Mouse (Mus musculus) liver, embryonic 16.5 days (tissue): Measurements from ENCODE around the gene Baiap2l1. TPM values are rescaled to one million over a fixed set of nuclear protein-coding genes. Genes with fewer than 3 reads are reported as not detected.
A peak's percentile ranks its signal among the peaks of the same experiment; 100 is the strongest.

ENCODE experiments used
- ATAC-seq: fragments of 200-750 bp; cut with Nextera tagmentation; 2 replicates; pipeline ENCODE4 v1.8.0; 2017; ENCODE audit warnings: low read depth, mild to moderate bottlenecking, moderate number of reproducible peaks, moderate library complexity
- H3K27ac ChIP-seq: fragments of 300-500 bp; sonication (generic); 2 replicates; pipeline ENCODE4 v1.5.1; 2014; ENCODE audit warnings: mild to moderate bottlenecking, low read length
- H3K27me3 ChIP-seq: fragments of 300-500 bp; sonication (generic); 2 replicates; pipeline ENCODE4 v1.6.1; 2014; ENCODE audit warnings: low read depth, low read length, mixed read lengths; ENCODE audit not compliant: control insufficient read depth, insufficient read depth
- H3K36me3 ChIP-seq: fragments of 300-500 bp; sonication (generic); 2 replicates; pipeline ENCODE4 v1.6.1; 2014; ENCODE audit warnings: mild to moderate bottlenecking; ENCODE audit not compliant: control insufficient read depth, insufficient read depth
- H3K4me1 ChIP-seq: fragments of 300-500 bp; sonication (generic); 2 replicates; pipeline ENCODE4 v1.6.1; 2014; ENCODE audit warnings: low read depth, low read length, mixed read lengths; ENCODE audit not compliant: control insufficient read depth
- H3K4me2 ChIP-seq: fragments of 300-500 bp; sonication (generic); 2 replicates; pipeline ENCODE4 v1.6.1; 2014; ENCODE audit warnings: low read depth, low read length, mixed read lengths
- H3K4me3 ChIP-seq: fragments of 300-500 bp; sonication (generic); 2 replicates; pipeline ENCODE4 v1.5.1; 2014; ENCODE audit warnings: low read depth, mild to moderate bottlenecking, low read length
- H3K9ac ChIP-seq: fragments of 300-500 bp; sonication (generic); 2 replicates; pipeline ENCODE4 v1.6.1; 2014; ENCODE audit warnings: low read depth, low read length
- H3K9me3 ChIP-seq: fragments of 300-500 bp; sonication (generic); replicated peaks from 2 replicates; pipeline ENCODE4 v1.6.1; 2016; ENCODE audit warnings: low read length; ENCODE audit not compliant: control insufficient read depth
- WGBS: fragments of 180-500 bp; shearing (Covaris S2); extraction: QIAGEN DNeasy Blood & Tissue Kit; methylation state at CpG from one replicate; pipeline ENCODE4 v1.1.7; 2014; ENCODE audit not compliant: insufficient replicate concordance; 5-methylcytosine and 5-hydroxymethylcytosine counted together
- polyA plus RNA-seq: library from polyadenylated mRNA; unstranded; fragments of >200 nt; fragmentation: Nextera tagmentation; extraction: Ambion mirVana; gene quantifications from 2 replicates; pipeline ENCODE4 v1.2.1, GENCODE M21; 2015

The Baiap2l1 gene
- polyA plus RNA-seq, 1 experiment from 2014 or later: 9.0 TPM

GRCm38 (mm10) chr5:144259228-144259627 is 98.7 kb downstream of the Baiap2l1 start:
- H3K9ac ChIP-seq: no peak overlapping the region
- H3K27me3 ChIP-seq: peaks cover 6% of the 10 kb centered on the region; the same call in 1 of the 2 replicates
- no peaks in the 10 kb centered on the region for H3K36me3 ChIP-seq
- H3K9me3 ChIP-seq: no peaks in the 10 kb centered on the region
- H3K4me3 ChIP-seq: no peak overlapping the region
- no peak for ATAC-seq
- H3K4me1 ChIP-seq: peaks cover 35% of the 10 kb centered on the region
- H3K27ac ChIP-seq: no peak overlapping the region
- WGBS: 76% methylated on average over 6 of the region's 6 CpGs
- no peak overlapping the region for H3K4me2 ChIP-seq

GRCm38 (mm10) chr5:144258687-144259086 is 99.2 kb downstream of the Baiap2l1 start:
- ATAC-seq: no peak
- no peak overlapping the region for H3K9ac ChIP-seq
- 26% methylated on average over 2 of the region's 2 CpGs for WGBS
- H3K4me1 ChIP-seq: peaks cover 37% of the 10 kb centered on the region
- no peaks in the 10 kb centered on the region for H3K36me3 ChIP-seq
- H3K27me3 ChIP-seq: peaks cover 6% of the 10 kb centered on the region; the same call in 1 of the 2 replicates
- no peak overlapping the region for H3K27ac ChIP-seq
- no peaks in the 10 kb centered on the region for H3K9me3 ChIP-seq
- H3K4me3 ChIP-seq: no peak overlapping the region
- no peak overlapping the region for H3K4me2 ChIP-seq

- H3K4me1 ChIP-seq: peaks cover 37% of the 10 kb centered on the region
- H3K36me3 ChIP-seq: no peaks in the 10 kb centered on the region
- peaks cover 6% of the 10 kb centered on the region; the same call in 1 of the 2 replicates for H3K27me3 ChIP-seq
- no peak overlapping the region for H3K9ac ChIP-seq
- WGBS: 65% methylated on average over 14 of the region's 14 CpGs
- no peak overlapping the region for H3K27ac ChIP-seq
- no peak overlapping the region for H3K4me2 ChIP-seq
- ATAC-seq: no peak
- no peak overlapping the region for H3K4me3 ChIP-seq
- H3K9me3 ChIP-seq: no peaks in the 10 kb centered on the region
Observed at GRCm38 (mm10) chr5:144258131-144258611, 99.7 kb downstream of the Baiap2l1 start.

GRCm38 (mm10) chr5:144257451-144258110 is 100.3 kb downstream of the Baiap2l1 start:
- H3K4me2 ChIP-seq: no peak overlapping the region; the same call in 1 of the 2 replicates
- H3K27ac ChIP-seq: no peak overlapping the region
- 76% methylated on average over 3 of the region's 3 CpGs for WGBS
- peaks cover 37% of the 10 kb centered on the region for H3K4me1 ChIP-seq
- H3K9ac ChIP-seq: no peak overlapping the region
- H3K9me3 ChIP-seq: no peaks in the 10 kb centered on the region
- H3K27me3 ChIP-seq: peaks cover 6% of the 10 kb centered on the region; the same call in 1 of the 2 replicates
- H3K36me3 ChIP-seq: no peaks in the 10 kb centered on the region
- no peak overlapping the region for H3K4me3 ChIP-seq
- no peak for ATAC-seq

- H3K36me3 ChIP-seq: no peaks in the 10 kb centered on the region
- 60% methylated on average over 1 of the region's 1 CpGs for WGBS
- H3K9me3 ChIP-seq: no peaks in the 10 kb centered on the region
- H3K4me2 ChIP-seq: peak overlapping the region; percentile 100
- H3K4me3 ChIP-seq: peak overlapping the region; percentile 86
- 0 out of 2 replicates have a peak overlapping the region, but pooled peaks have one; percentile 93 for H3K9ac ChIP-seq
- H3K27me3 ChIP-seq: peaks cover 6% of the 10 kb centered on the region; the same call in 1 of the 2 replicates
- no peak overlapping the region; the same call in 1 of the 2 replicates for H3K27ac ChIP-seq
- H3K4me1 ChIP-seq: peaks cover 37% of the 10 kb centered on the region
- ATAC-seq: no peak
Observed at GRCm38 (mm10) chr5:144256888-144257287, 101.0 kb downstream of the Baiap2l1 start.

- H3K4me1 ChIP-seq: peaks cover 37% of the 10 kb centered on the region
- WGBS: 17% methylated on average over 7 of the region's 7 CpGs
- ATAC-seq: no peak
- peak overlapping the region; percentile 86 for H3K4me3 ChIP-seq
- peak overlapping the region; percentile 77 for H3K27ac ChIP-seq
- H3K9me3 ChIP-seq: no peaks in the 10 kb centered on the region
- H3K27me3 ChIP-seq: peaks cover 6% of the 10 kb centered on the region; the same call in 1 of the 2 replicates
- H3K9ac ChIP-seq: peak overlapping the region; percentile 93
- H3K4me2 ChIP-seq: peak overlapping the region; percentile 100
- H3K36me3 ChIP-seq: no peaks in the 10 kb centered on the region
Observed at GRCm38 (mm10) chr5:144256541-144256870, 101.4 kb downstream of the Baiap2l1 start.

GRCm38 (mm10) chr5:144255632-144256540 is 102.0 kb downstream of the Baiap2l1 start:
- peak overlapping the region; percentile 77 for H3K27ac ChIP-seq
- WGBS: under 1% methylated on average over 35 of the region's 40 CpGs
- peak; percentile 17; the same call in 1 of the 2 replicates for ATAC-seq

GRCm38 (mm10) chr5:144254811-144255631 is 102.9 kb downstream of the Baiap2l1 start:
- Histone ChIP-seq H3K27me3 (peaks cover 6% of the 10 kb centered on the region; the same call in 1 of the 2 replicates), H3K36me3 (no peaks in the 10 kb centered on the region), H3K9me3 (peaks cover under 1% of the 10 kb centered on the region; the same call in 1 of the 2 replicates), H3K4me3 (peak overlapping the region; percentile 86), H3K4me1 (peaks cover 37% of the 10 kb centered on the region), H3K9ac (peak overlapping the region; percentile 93), H3K4me2 (peak overlapping the region; percentile 100), H3K27ac (peak overlapping the region; percentile 77)
- ATAC-seq: peak; percentile 83
- WGBS: under 1% methylated on average over 59 of the region's 84 CpGs

More at GRCm38 (mm10) chr5:144255632-144256540, 102.0 kb downstream of the Baiap2l1 start:
- H3K4me3 ChIP-seq: peak overlapping the region; percentile 86
- peaks cover 6% of the 10 kb centered on the region; the same call in 1 of the 2 replicates for H3K27me3 ChIP-seq
- H3K4me1 ChIP-seq: peaks cover 37% of the 10 kb centered on the region
- no peaks in the 10 kb centered on the region for H3K9me3 ChIP-seq
- H3K36me3 ChIP-seq: no peaks in the 10 kb centered on the region
- peak overlapping the region; percentile 93 for H3K9ac ChIP-seq
- H3K4me2 ChIP-seq: peak overlapping the region; percentile 100
